Mouse (Mus musculus): ENCODE data around the gene Slc38a2. TPM values are rescaled to one million over a fixed set of nuclear protein-coding genes. Genes with fewer than 3 reads are reported as not detected.

Slc38a2 gene
- polyA plus RNA-seq, 1 experiment from 2014 or later, result 210 TPM

GRCm38 (mm10) chr15:96694988-96695387, 4.5 kb downstream of the Slc38a2 start:
- Histone ChIP-seq H3K27ac (no peak overlapping the region), H3K4me3 (replicated peaks) (no peak overlapping the region), H3K27me3 (no peaks in the 10 kb centered on the region), H3K4me1 (replicated peaks) (peaks cover 27% of the 10 kb centered on the region), H3K4me2 (no peak overlapping the region), H3K9ac (replicated peaks) (no peak overlapping the region), H3K36me3 (peaks cover 84% of the 10 kb centered on the region), H3K9me3 (no peaks in the 10 kb centered on the region)
- no peak for ATAC-seq (ENCODE audit: insufficient number of reproducible peaks, insufficient read depth, low FRiP score, low TSS enrichment, low read depth)
- 91% methylated on average over 7 of the region's 7 CpGs for WGBS

DNA sequence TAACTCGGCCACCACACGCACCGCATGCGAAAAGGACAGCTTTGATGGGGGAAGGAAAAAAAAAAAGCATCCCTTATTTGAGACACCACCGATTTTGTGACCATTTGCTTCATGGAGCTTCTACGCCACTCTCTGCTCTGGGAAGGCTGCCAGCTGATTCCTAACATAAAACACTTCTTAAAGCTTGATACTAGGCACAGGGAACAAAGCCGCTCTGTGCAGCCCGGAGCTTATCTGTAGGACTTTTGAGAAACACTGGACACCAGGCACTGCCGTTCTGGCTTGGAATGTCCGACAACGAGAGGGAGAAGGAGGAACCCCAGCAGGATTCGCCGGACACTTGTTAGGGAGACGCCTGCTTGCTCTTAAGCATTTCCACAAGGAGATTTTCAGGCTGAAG, 5.8 kb downstream of the Slc38a2 start:
- H3K27me3 ChIP-seq, result no peaks in the 10 kb centered on the region

GRCm38 (mm10) chr15:96692401-96692800, 7.1 kb downstream of the Slc38a2 start:
- Histone ChIP-seq H3K36me3 (peaks cover 95% of the 10 kb centered on the region), H3K4me3 (replicated peaks) (no peak overlapping the region), H3K9me3 (no peaks in the 10 kb centered on the region), H3K27ac (no peak overlapping the region), H3K27me3 (no peaks in the 10 kb centered on the region), H3K4me1 (replicated peaks) (peaks cover 25% of the 10 kb centered on the region), H3K4me2 (no peak overlapping the region), H3K9ac (replicated peaks) (no peak overlapping the region)
- ATAC-seq (ENCODE audit: insufficient number of reproducible peaks, insufficient read depth, low FRiP score, low TSS enrichment, low read depth), result no peak
- WGBS, result 93% methylated on average over 11 of the region's 11 CpGs

More for the DNA sequence above, 5.8 kb downstream of the Slc38a2 start:
- Histone ChIP-seq H3K9me3 (no peaks in the 10 kb centered on the region), H3K4me2 (no peak overlapping the region), H3K27ac (peak overlapping the region; percentile 35; the same call in 1 of the 2 replicates), H3K9ac (replicated peaks) (no peak overlapping the region), H3K4me3 (replicated peaks) (no peak overlapping the region), H3K4me1 (replicated peaks) (peaks cover 27% of the 10 kb centered on the region), H3K36me3 (peaks cover 93% of the 10 kb centered on the region)
- no peak for ATAC-seq (ENCODE audit: insufficient number of reproducible peaks, insufficient read depth, low FRiP score, low TSS enrichment, low read depth)
- WGBS, result 91% methylated on average over 14 of the region's 14 CpGs

DNA sequence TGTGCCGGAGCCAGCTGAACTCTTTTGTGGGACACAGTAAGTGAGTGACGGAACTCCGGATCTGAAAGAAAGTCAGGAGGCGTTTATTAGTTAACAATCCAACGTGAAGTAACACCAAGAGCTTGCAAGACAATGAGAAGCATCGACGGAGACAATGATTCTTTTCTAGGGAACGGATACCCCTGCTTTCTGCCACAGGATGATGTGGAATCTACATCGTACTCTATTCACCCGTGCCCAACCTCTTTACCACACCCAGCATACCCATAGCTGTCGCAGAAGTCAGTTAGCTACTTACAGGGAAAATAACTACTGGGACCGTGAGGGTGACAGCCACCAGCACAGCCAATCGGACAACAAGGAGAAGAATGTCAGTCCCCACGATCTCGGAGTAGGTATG, 8.1 kb downstream of the Slc38a2 start:
- Histone ChIP-seq H3K4me3 (replicated peaks) (no peak overlapping the region), H3K36me3 (peaks cover 94% of the 10 kb centered on the region), H3K4me1 (replicated peaks) (peaks cover 15% of the 10 kb centered on the region), H3K9me3 (no peaks in the 10 kb centered on the region), H3K9ac (replicated peaks) (no peak overlapping the region), H3K4me2 (no peak overlapping the region), H3K27me3 (no peaks in the 10 kb centered on the region), H3K27ac (no peak overlapping the region)
- 93% methylated on average over 15 of the region's 15 CpGs for WGBS
- ATAC-seq (ENCODE audit: insufficient number of reproducible peaks, insufficient read depth, low FRiP score, low TSS enrichment, low read depth), result no peak

DNA sequence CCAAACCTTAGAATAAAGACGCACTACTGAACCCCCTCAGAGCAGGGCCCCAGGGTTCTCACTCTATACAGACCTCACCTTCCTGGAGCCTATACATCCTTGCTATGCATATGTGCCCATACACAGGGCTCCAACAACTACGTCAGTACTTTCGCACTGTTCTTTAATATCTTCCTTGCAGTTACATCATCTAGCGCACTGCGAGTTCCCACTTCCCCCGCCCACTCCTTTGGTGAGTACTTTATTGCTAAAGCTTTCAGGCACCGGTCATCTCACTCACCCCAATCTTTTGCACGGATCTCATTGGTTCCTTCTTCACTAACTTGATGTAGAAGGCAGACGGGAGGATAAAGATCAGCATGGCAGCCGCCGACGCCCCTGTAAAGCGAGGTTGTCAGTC, 8.7 kb downstream of the Slc38a2 start:
- Histone ChIP-seq H3K4me2 (no peak overlapping the region), H3K4me3 (replicated peaks) (no peak overlapping the region), H3K36me3 (peaks cover 89% of the 10 kb centered on the region), H3K9ac (replicated peaks) (no peak overlapping the region), H3K27me3 (no peaks in the 10 kb centered on the region), H3K27ac (no peak overlapping the region), H3K9me3 (no peaks in the 10 kb centered on the region), H3K4me1 (replicated peaks) (peaks cover 9% of the 10 kb centered on the region)
- WGBS, result 95% methylated on average over 13 of the region's 13 CpGs
- no peak for ATAC-seq (ENCODE audit: insufficient number of reproducible peaks, insufficient read depth, low FRiP score, low TSS enrichment, low read depth)

GRCm38 (mm10) chr15:96689919-96690318, 9.6 kb downstream of the Slc38a2 start:
- Histone ChIP-seq H3K27ac (no peak overlapping the region), H3K4me3 (replicated peaks) (no peak overlapping the region), H3K36me3 (peaks cover 80% of the 10 kb centered on the region), H3K4me2 (no peak overlapping the region), H3K27me3 (no peaks in the 10 kb centered on the region), H3K4me1 (replicated peaks) (0 out of 2 replicates have a peak, but pooled peaks cover 3% of the 10 kb centered on the region), H3K9me3 (no peaks in the 10 kb centered on the region), H3K9ac (replicated peaks) (no peak overlapping the region)
- 88% methylated on average over 9 of the region's 9 CpGs for WGBS
- no peak for ATAC-seq (ENCODE audit: insufficient number of reproducible peaks, insufficient read depth, low FRiP score, low TSS enrichment, low read depth)

DNA sequence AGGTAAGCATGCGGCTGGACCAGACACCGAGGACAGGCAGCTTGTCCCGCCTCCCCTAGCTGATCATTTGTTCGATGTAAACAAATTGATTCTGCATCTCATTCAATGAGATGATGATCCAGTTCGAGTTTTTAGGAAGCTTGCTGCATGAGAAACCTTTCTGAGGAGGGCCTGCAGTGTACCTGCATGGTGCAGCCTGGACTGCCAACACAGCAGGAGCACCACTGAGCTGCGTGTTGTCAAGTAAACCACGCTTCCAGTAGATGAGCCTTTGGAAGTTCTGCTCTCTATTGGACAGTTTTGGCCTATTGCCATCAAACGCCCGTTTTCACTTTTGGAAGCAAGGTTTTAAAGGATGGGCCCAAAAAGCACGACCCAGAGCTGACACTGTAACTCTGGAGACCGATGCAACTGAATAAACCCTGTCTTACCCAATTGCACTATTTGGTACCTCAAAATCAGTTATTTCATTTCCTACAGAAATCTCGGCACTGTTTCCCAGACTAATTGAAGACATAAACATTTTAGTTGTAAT, 10.7 kb downstream of the Slc38a2 start:
- H3K27me3 ChIP-seq, result no peaks in the 10 kb centered on the region
- whole genome bisulfite sequencing, result 92% methylated on average over 12 of the region's 12 CpGs
- peaks cover 7% of the 10 kb centered on the region for H3K4me1 ChIP-seq (replicated peaks)
- H3K4me3 ChIP-seq (replicated peaks), result no peak overlapping the region
- ATAC-seq (ENCODE audit: insufficient number of reproducible peaks, insufficient read depth, low FRiP score, low TSS enrichment, low read depth), result no peak
- H3K9me3 ChIP-seq, result no peaks in the 10 kb centered on the region
- no peak overlapping the region for H3K4me2 ChIP-seq
- H3K9ac ChIP-seq (replicated peaks), result no peak overlapping the region
- H3K36me3 ChIP-seq, result peaks cover 69% of the 10 kb centered on the region
- no peak overlapping the region for H3K27ac ChIP-seq

GRCm38 (mm10) chr15:96688036-96688435, 11.5 kb downstream of the Slc38a2 start:
- Histone ChIP-seq H3K36me3 (peaks cover 61% of the 10 kb centered on the region), H3K27ac (no peak overlapping the region), H3K4me3 (replicated peaks) (no peak overlapping the region), H3K9me3 (no peaks in the 10 kb centered on the region), H3K4me2 (no peak overlapping the region), H3K4me1 (replicated peaks) (peaks cover 7% of the 10 kb centered on the region), H3K9ac (replicated peaks) (no peak overlapping the region), H3K27me3 (no peaks in the 10 kb centered on the region)
- 75% methylated on average over 6 of the region's 6 CpGs for WGBS
- ATAC-seq (ENCODE audit: insufficient number of reproducible peaks, insufficient read depth, low FRiP score, low TSS enrichment, low read depth), result no peak

GRCm38 (mm10) chr15:96687366-96687765, 12.2 kb downstream of the Slc38a2 start:
- Histone ChIP-seq H3K4me2 (no peak overlapping the region), H3K27ac (no peak overlapping the region), H3K9me3 (no peaks in the 10 kb centered on the region), H3K4me1 (replicated peaks) (peaks cover 7% of the 10 kb centered on the region), H3K4me3 (replicated peaks) (no peak overlapping the region), H3K36me3 (peaks cover 54% of the 10 kb centered on the region), H3K9ac (replicated peaks) (no peak overlapping the region), H3K27me3 (peaks cover 2% of the 10 kb centered on the region; the same call in 1 of the 2 replicates)
- 77% methylated on average over 1 of the region's 1 CpGs for WGBS
- no peak for ATAC-seq (ENCODE audit: insufficient number of reproducible peaks, insufficient read depth, low FRiP score, low TSS enrichment, low read depth)

DNA sequence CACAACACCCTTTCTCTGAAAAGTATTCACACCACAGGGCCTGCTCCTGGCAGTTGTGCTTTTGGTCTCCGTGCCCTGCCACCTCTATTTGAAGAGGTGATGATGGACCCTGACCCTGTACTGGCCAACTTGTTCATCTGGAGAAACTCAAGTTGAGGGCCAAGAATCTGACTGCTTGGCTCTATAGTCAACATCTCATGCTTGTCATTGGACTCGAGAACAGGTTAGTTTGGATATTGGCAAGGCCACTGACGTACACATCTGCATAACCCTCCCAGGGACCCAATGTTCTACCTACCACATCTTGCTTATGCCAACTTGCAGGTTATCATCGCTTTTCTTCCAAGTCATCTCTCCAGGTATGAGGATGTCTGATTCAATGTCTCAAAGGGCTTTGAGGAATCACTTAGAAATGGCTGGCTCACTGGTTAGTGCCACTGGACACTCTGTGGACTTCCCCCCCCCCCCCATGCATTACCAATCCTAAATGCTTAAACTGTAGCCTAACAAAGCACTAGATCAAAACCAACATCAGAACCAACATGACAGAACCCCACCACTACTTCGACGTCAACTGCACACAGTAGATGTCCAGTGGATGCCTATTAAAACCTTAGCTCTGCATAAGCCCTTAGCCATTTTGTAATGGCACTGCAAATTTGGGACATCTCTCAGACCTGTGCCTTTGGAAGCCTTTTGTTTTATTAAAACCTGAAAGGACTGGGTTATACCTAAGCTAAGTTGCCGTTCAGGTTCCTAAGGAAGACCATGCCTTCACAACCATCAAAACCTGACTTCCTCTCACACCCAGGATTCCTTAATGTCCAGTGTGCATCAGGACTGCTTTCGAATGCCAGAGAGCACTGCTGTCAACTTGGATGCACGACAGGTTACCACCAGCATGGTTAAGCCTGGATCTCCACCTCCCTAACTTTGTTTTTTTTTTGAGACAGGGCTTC, 13.1 kb downstream of the Slc38a2 start:
- Histone ChIP-seq H3K4me2 (no peak overlapping the region), H3K27ac (no peak overlapping the region), H3K4me1 (replicated peaks) (peaks cover 7% of the 10 kb centered on the region), H3K9ac (replicated peaks) (no peak overlapping the region), H3K36me3 (peaks cover 45% of the 10 kb centered on the region), H3K4me3 (replicated peaks) (no peak overlapping the region), H3K27me3 (peaks cover 2% of the 10 kb centered on the region; the same call in 1 of the 2 replicates), H3K9me3 (no peaks in the 10 kb centered on the region)
- ATAC-seq (ENCODE audit: insufficient number of reproducible peaks, insufficient read depth, low FRiP score, low TSS enrichment, low read depth), result no peak
- WGBS, result 80% methylated on average over 9 of the region's 9 CpGs

DNA sequence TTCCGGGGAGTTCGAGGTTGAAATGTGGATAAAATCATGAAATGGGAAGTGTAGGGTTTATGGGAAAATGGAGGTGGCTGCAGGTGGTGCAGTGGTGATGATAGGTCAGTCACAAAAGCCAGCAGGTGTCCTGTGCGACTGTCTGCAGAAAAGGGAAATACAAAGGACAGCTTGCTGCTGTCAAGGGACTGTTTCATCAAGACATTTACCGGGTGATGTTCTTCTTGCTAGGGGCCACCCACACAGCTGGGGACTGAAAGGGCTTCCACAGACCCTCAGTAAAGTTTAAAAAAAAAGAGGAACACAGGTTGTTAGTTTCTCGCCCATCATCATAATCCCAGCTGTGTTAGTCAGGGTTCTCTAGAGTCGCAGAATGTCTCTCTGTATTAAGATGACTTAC, 14.3 kb downstream of the Slc38a2 start:
- 76% methylated on average over 6 of the region's 6 CpGs for WGBS

More for the DNA sequence above, 14.3 kb downstream of the Slc38a2 start:
- H3K4me3 ChIP-seq (replicated peaks), result no peak overlapping the region
- H3K9ac ChIP-seq (replicated peaks), result no peak overlapping the region
- no peak overlapping the region for H3K27ac ChIP-seq
- ATAC-seq (ENCODE audit: insufficient number of reproducible peaks, insufficient read depth, low FRiP score, low TSS enrichment, low read depth), result no peak
- peaks cover 33% of the 10 kb centered on the region for H3K36me3 ChIP-seq
- no peak overlapping the region for H3K4me2 ChIP-seq
- H3K27me3 ChIP-seq, result peaks cover 4% of the 10 kb centered on the region; the same call in 1 of the 2 replicates
- H3K9me3 ChIP-seq, result no peaks in the 10 kb centered on the region
- peaks cover 5% of the 10 kb centered on the region for H3K4me1 ChIP-seq (replicated peaks)

Measured in limb, embryonic 12.5 days (tissue).